Mouse (Mus musculus) MEL (cell line): ENCODE measurements around the gene Gpr18. TPM values are rescaled to one million over a fixed set of nuclear protein-coding genes. Genes with fewer than 3 reads are reported as not detected.

ENCODE experiments used
- DNase-seq: peaks from one replicate; pipeline ENCODE4 v3.0.0; 2011; ENCODE audit warnings: low read depth, low spot score
- H3K27ac ChIP-seq: 2 replicates; pipeline ENCODE4 v1.5.1; 2012; ENCODE audit warnings: low read depth, mild to moderate bottlenecking, control low read depth, low read length, moderate library complexity; ENCODE audit not compliant: control insufficient read depth
- H3K27me3 ChIP-seq, 2 experiments: fragments of 150-350 bp in 1 of 2; sonication (generic) in 1 of 2; 2 replicates each; pipeline ENCODE4 v1.6.1; 2012; ENCODE audit warnings: low read length in 2 of 2, mild to moderate bottlenecking in 2 of 2, improper control_type of control experiment in 1 of 2, moderate library complexity in 1 of 2; ENCODE audit not compliant: insufficient read depth in 2 of 2, control insufficient read depth in 1 of 2
- H3K36me3 ChIP-seq, 2 experiments: 2 replicates each; pipeline ENCODE4 v1.6.1; 2012 to 2014; ENCODE audit warnings: low read length in 2 of 2, improper control_type of control experiment in 1 of 2, inconsistent platforms in 1 of 2, mild to moderate bottlenecking in 1 of 2; ENCODE audit not compliant: insufficient read depth in 2 of 2, control insufficient read depth in 1 of 2
- H3K4me1 ChIP-seq, 2 experiments: fragments of 150-350 bp in 1 of 2; sonication (generic) in 1 of 2; 2 replicates each; pipeline ENCODE4 v1.6.1; 2012; ENCODE audit warnings: low read length in 2 of 2, improper control_type of control experiment in 1 of 2, mild to moderate bottlenecking in 1 of 2; ENCODE audit not compliant: insufficient read depth in 2 of 2, control insufficient read depth in 1 of 2
- H3K4me3 ChIP-seq, 2 experiments: fragments of 150-350 bp in 1 of 2; sonication (generic) in 1 of 2; 2 replicates each; pipeline ENCODE4 v1.5.1; 2012; ENCODE audit warnings: low read depth in 2 of 2, low read length in 2 of 2, mild to moderate bottlenecking in 2 of 2, moderate library complexity in 2 of 2, control low read depth in 1 of 2, improper control_type of control experiment in 1 of 2; ENCODE audit not compliant: control insufficient read depth in 1 of 2, insufficient read depth in 1 of 2
- H3K79me2 ChIP-seq: 2 replicates; pipeline ENCODE4 v1.6.1; 2012; ENCODE audit warnings: mild to moderate bottlenecking, low read length, moderate library complexity; ENCODE audit not compliant: control insufficient read depth, poor library complexity, insufficient read depth
- H3K9ac ChIP-seq: 2 replicates; pipeline ENCODE4 v1.6.1; 2012; ENCODE audit warnings: low read depth, mild to moderate bottlenecking, control low read depth, low read length, moderate library complexity; ENCODE audit not compliant: control insufficient read depth, poor library complexity, severe bottlenecking
- H3K9me3 ChIP-seq: fragments of 150-350 bp; sonication (generic); replicated peaks from 2 replicates; pipeline ENCODE4 v1.6.1; 2012; ENCODE audit warnings: mild to moderate bottlenecking, low read length, improper control_type of control experiment, moderate library complexity; ENCODE audit not compliant: insufficient read depth
- CHD1 ChIP-seq: IDR thresholded peaks from 2 replicates; pipeline ENCODE4 v1.6.1; 2012; ENCODE audit warnings: low read depth, mild to moderate bottlenecking, inconsistent platforms, low read length, improper control_type of control experiment
- CHD2 ChIP-seq: IDR thresholded peaks from 2 replicates; pipeline ENCODE4 v1.6.1; 2011; ENCODE audit warnings: low read length, improper control_type of control experiment
- ELF1 ChIP-seq: IDR thresholded peaks from 2 replicates; pipeline ENCODE4 v1.6.1; 2014; ENCODE audit warnings: low read depth, mild to moderate bottlenecking, inconsistent platforms, low read length, improper control_type of control experiment, moderate library complexity
- GABPA ChIP-seq: IDR thresholded peaks from 2 replicates; pipeline ENCODE4 v1.6.1; 2012; ENCODE audit warnings: low read depth, mild to moderate bottlenecking, inconsistent platforms, low read length, improper control_type of control experiment, moderate library complexity
- GATA1 ChIP-seq: IDR thresholded peaks from 2 replicates; pipeline ENCODE4 v1.6.1; 2011; ENCODE audit warnings: low read depth, low read length, improper control_type of control experiment
- HCFC1 ChIP-seq: IDR thresholded peaks from 2 replicates; pipeline ENCODE4 v1.6.1; 2012; ENCODE audit warnings: low read depth, mild to moderate bottlenecking, inconsistent platforms, low read length, improper control_type of control experiment, moderate library complexity
- JUND ChIP-seq: IDR thresholded peaks from 2 replicates; pipeline ENCODE4 v1.6.1; 2011; ENCODE audit warnings: low read depth, mild to moderate bottlenecking, improper control_type of control experiment, low read length
- KAT2A ChIP-seq: conservative IDR thresholded peaks from 2 replicates; pipeline ENCODE4 v1.6.1; 2012; ENCODE audit warnings: low read depth, low read length, improper control_type of control experiment, inconsistent platforms
- MAX ChIP-seq: IDR thresholded peaks from 2 replicates; pipeline ENCODE4 v1.6.1; 2011; ENCODE audit warnings: low read length, improper control_type of control experiment
- MEF2A ChIP-seq: IDR thresholded peaks from 2 replicates; pipeline ENCODE4 v1.6.1; 2014; ENCODE audit warnings: low read depth, mild to moderate bottlenecking, inconsistent platforms, low read length, improper control_type of control experiment; ENCODE audit not compliant: poor library complexity, insufficient replicate concordance, severe bottlenecking; ENCODE audit errors: extremely low read depth
- MXI1 ChIP-seq: IDR thresholded peaks from 2 replicates; pipeline ENCODE4 v1.6.1; 2011; ENCODE audit warnings: mild to moderate bottlenecking, low read depth, low read length, improper control_type of control experiment
- NELFE ChIP-seq: IDR thresholded peaks from 2 replicates; pipeline ENCODE4 v1.6.1; 2011; ENCODE audit warnings: low read depth, low read length, improper control_type of control experiment
- NRF1 ChIP-seq: IDR thresholded peaks from 2 replicates; pipeline ENCODE4 v1.6.1; 2014; ENCODE audit warnings: low read depth, mild to moderate bottlenecking, inconsistent platforms, low read length, improper control_type of control experiment, moderate library complexity; ENCODE audit not compliant: poor library complexity, insufficient read depth, severe bottlenecking
- POLR2AphosphoS2 ChIP-seq: IDR thresholded peaks from 2 replicates; pipeline ENCODE4 v1.6.1; 2011; ENCODE audit warnings: low read length, improper control_type of control experiment
- RAD21 ChIP-seq: IDR thresholded peaks from 2 replicates; pipeline ENCODE4 v1.6.1; 2011; ENCODE audit warnings: mild to moderate bottlenecking, low read depth, low read length, improper control_type of control experiment
- SIN3A ChIP-seq: IDR thresholded peaks from 2 replicates; pipeline ENCODE4 v1.6.1; 2012; ENCODE audit warnings: low read length, improper control_type of control experiment, inconsistent platforms
- SMC3 ChIP-seq: IDR thresholded peaks from 2 replicates; pipeline ENCODE4 v1.6.1; 2011; ENCODE audit warnings: low read depth, low read length, improper control_type of control experiment
- TBP ChIP-seq: IDR thresholded peaks from 2 replicates; pipeline ENCODE4 v1.8.0; 2011; ENCODE audit warnings: low read depth, low read length, improper control_type of control experiment
- TCF12 ChIP-seq: IDR thresholded peaks from 2 replicates; pipeline ENCODE4 v1.6.1; 2014; ENCODE audit warnings: low read depth, mild to moderate bottlenecking, inconsistent platforms, low read length, improper control_type of control experiment, moderate library complexity
- UBTF ChIP-seq: IDR thresholded peaks from 2 replicates; pipeline ENCODE4 v1.6.1; 2012; ENCODE audit warnings: low read depth, mild to moderate bottlenecking, inconsistent platforms, low read length, improper control_type of control experiment, moderate library complexity, borderline replicate concordance; ENCODE audit not compliant: insufficient read depth
- USF1 ChIP-seq: IDR thresholded peaks from 2 replicates; pipeline ENCODE4 v1.6.1; 2014; ENCODE audit warnings: low read depth, mild to moderate bottlenecking, inconsistent platforms, low read length, improper control_type of control experiment, moderate library complexity
- USF2 ChIP-seq, 2 experiments: IDR thresholded peaks; 2 replicates each; pipeline ENCODE4 v1.6.1; 2011 to 2012; ENCODE audit warnings: improper control_type of control experiment in 2 of 2, low read length in 2 of 2, borderline replicate concordance in 1 of 2, inconsistent platforms in 1 of 2, low read depth in 1 of 2, mild to moderate bottlenecking in 1 of 2; ENCODE audit not compliant: insufficient read depth in 1 of 2
- ZNF384 ChIP-seq: IDR thresholded peaks from 2 replicates; pipeline ENCODE4 v1.6.1; 2012; ENCODE audit warnings: low read depth, mild to moderate bottlenecking, inconsistent platforms, low read length, improper control_type of control experiment
- polyA plus RNA-seq, 2 experiments: library from polyadenylated mRNA; stranded (reverse) in 1 of 2; unstranded in 1 of 2; fragments of >175 nt in 1 of 2; fragments of >200 nt in 1 of 2; gene quantifications; 2 replicates each; pipeline versions ENCODE4 v1.2.1 to v1.2.4; 2012; ENCODE audit warnings: low replicate concordance in 2 of 2, low read depth in 1 of 2; ENCODE audit not compliant: insufficient read length in 2 of 2, insufficient read depth in 1 of 2, missing spikeins in 1 of 2
- total RNA-seq: library from RNA; depleted of rRNA; stranded (reverse); fragments of 300-350 nt; gene quantifications from 2 replicates; pipeline ENCODE4 v1.2.3, GENCODE M21; 2012

Gpr18 gene
- total and polyA plus RNA-seq, 3 experiments, result 0.06 to 0.15 TPM; not detected in 1

DNA sequence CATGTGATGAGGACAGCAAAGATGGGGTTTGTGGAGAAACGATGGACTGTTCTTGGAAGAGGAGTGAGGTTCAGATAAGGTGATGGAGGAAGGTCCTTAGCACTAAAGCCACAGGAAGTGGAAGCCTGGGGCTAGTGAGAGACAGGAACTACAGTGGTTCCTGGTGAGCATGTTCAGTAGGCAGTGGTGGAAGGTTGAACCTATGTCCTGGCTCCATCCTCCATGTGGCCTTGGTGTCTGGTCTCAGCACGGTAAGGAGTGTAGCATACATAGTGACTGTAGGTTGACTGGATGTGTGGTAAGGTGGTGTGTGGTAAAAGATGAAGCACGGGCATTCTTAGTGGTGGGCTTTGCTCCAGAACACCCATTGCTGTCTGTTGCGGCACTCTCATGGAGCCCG is 34.3 kb upstream of the Gpr18 start:
- H3K36me3 ChIP-seq, result no peaks in the 10 kb centered on the region; a peak in 1 of 4 replicates
- no peak for DNase-seq
- no peak overlapping the region for H3K27ac ChIP-seq
- no peak for TF ChIP-seq KAT2A
- TF ChIP-seq ZNF384, result no peak
- TF ChIP-seq CHD1, result no peak
- no peak for TF ChIP-seq SIN3A
- TF ChIP-seq CHD2, result no peak
- TF ChIP-seq JUND, result no peak
- TF ChIP-seq GABPA, result no peak
- no peak for TF ChIP-seq USF2 (IDR thresholded peaks at IDR 0.05; ENCODE audit: borderline replicate concordance in 1 of 2, insufficient read depth in 1 of 2, low read depth in 1 of 2, low read length in 2 of 2)
- no peak for TF ChIP-seq UBTF
- TF ChIP-seq USF1, result no peak
- TF ChIP-seq, all 39 proteins: peak for 0
- Histone ChIP-seq H3K79me2 (no peaks in the 10 kb centered on the region), H3K4me1 (peaks cover 3 to 6% of the 10 kb centered on the region in 2 experiments; a peak in 2 of 4 replicates), H3K27me3 (no peaks in the 10 kb centered on the region), H3K9ac (no peak overlapping the region), H3K4me3 (no peak overlapping the region), H3K9me3 (no peaks in the 10 kb centered on the region)

GRCm38 (mm10) chr14:121949436-121949835 is 33.9 kb upstream of the Gpr18 start:
- DNase-seq, result no peak
- Histone ChIP-seq H3K4me3 (no peak overlapping the region), H3K9ac (no peak overlapping the region), H3K27me3 (no peaks in the 10 kb centered on the region), H3K79me2 (no peaks in the 10 kb centered on the region), H3K9me3 (no peaks in the 10 kb centered on the region), H3K36me3 (no peaks in the 10 kb centered on the region; a peak in 1 of 4 replicates), H3K4me1 (peaks cover 3 to 6% of the 10 kb centered on the region in 2 experiments; a peak in 2 of 4 replicates), H3K27ac (no peak overlapping the region)
- TF ChIP-seq SIN3A (no peak), CHD2 (no peak), RAD21 (no peak), NRF1 (no peak), TBP (no peak), GATA1 (no peak), MEF2A (no peak), NELFE (no peak), TCF12 (no peak), POLR2AphosphoS2 (no peak), MXI1 (no peak), ELF1 (no peak), MAX (no peak), SMC3 (no peak), ZNF384 (no peak), HCFC1 (no peak)
